Mouse (Mus musculus): Measurements from ENCODE around the gene Pde11a.

The Pde11a gene

DNA sequence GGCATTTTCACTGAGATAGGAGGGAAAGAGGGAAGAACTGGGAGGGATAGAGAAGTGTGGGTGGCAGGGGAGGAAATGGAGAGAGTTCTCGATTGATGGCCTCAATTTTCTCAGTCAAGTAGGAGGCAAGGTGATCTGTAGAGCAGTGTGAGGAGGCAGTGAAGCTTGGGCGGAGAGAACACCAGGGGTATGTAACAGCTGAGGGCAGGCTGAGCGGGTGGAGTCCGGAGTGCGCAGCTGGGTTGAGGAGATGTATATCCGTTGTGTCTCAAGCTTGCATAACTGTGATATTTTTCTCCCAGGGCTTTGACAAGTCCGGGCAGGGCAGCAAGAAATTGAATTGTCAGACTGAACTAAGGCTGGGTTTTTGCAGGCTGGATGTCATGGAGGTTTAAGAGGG, 281.0 kb downstream of the Pde11a start:
- DNase-seq (ENCODE audit: inconsistent ontology term): no peak

DNA sequence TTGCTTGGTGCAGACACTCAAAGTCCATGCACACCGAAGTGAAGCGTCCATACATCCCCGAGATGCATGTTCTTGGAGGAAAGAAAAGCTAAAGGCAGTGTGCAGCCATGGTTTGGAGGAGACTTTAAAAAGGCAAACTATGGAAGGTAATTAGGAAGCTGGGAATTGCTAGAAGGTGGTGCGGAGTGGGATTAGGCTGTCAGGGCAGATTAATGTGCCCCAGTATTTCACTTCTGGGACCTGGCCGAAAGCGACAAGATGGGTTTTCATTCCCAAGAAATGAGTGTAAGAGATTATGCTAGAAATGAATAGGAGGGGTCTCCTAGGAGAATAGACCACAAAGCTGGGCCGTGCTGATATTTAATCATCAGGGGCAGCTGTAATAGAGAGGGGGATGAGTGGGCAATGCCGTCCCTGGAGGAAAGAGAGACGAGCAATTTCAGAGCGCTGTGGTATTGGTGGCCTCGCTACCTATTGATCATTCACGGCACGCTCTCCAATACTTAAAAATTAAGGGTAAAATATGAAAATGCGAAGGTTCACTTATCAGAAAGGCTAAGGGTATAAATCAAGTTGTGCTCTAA, 284.7 kb downstream of the Pde11a start:
- no peak for DNase-seq (ENCODE audit: inconsistent ontology term)

DNA sequence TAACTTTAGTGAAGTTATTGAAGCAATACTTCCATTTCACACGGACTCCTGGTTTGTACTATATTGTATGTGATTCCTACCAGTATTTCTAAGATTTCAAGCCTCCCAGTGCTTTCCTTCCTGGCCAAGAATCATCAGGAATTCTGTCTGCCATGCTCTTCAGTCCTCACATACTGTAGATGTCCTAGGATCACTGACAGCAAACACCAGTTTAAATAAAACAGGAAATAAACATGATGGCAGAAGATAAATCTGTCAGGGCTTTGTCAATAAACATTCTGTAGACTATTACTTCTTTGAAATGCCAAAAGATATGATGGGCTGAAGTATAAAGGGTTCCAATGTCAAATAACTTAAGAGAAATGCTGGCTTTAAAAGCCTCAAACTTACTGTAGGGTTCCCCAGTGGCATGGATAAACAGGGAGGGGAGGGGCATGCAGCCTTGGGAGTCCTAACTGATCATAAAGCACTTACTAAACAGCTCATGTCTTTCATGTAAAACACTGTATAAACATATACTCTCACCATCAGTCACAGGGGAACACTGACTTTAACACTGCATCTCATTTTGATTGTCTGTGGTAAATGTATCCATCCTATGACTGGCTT, 285.6 kb downstream of the Pde11a start:
- no peak for DNase-seq (ENCODE audit: inconsistent ontology term)

DNA sequence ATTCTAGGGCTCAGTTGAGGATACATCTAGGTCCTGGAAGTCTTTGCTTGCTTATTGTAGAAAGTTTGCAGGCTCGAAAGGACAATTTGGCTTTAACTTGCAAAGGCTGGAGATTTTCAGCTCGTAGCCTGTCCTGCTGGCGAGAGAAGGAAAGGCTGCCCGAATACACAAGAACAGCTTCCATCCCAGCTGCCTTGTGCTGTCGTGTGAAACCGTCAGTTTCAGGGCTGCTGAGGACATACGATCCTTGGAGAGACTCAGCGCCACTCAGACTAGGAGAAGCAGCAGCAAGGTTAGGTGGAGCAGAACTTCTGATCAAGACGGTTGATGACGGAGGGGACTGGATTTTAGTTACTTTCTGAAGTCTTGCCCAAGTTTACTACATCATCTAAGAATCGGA, 287.2 kb downstream of the Pde11a start:
- DNase-seq (ENCODE audit: inconsistent ontology term): no peak

DNA sequence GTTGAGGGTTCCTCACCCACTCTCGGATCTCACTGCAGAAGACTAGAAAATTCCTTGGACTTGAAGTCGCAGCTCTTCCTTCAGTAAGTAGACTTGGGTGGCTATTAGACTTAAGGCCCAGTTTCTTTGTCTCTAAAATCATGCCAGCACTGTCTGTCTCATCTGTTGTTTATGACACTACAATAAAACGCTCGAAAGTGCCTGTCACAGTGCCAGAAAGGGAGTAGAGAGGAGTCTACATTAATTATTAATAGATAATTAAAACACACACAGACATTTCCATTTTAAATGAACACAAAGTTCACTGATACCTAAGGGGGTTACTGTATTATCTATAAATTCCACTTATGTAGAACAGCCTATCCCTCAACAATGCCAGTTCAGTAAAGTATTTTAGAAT, 287.7 kb downstream of the Pde11a start:
- DNase-seq (ENCODE audit: inconsistent ontology term): no peak

DNA sequence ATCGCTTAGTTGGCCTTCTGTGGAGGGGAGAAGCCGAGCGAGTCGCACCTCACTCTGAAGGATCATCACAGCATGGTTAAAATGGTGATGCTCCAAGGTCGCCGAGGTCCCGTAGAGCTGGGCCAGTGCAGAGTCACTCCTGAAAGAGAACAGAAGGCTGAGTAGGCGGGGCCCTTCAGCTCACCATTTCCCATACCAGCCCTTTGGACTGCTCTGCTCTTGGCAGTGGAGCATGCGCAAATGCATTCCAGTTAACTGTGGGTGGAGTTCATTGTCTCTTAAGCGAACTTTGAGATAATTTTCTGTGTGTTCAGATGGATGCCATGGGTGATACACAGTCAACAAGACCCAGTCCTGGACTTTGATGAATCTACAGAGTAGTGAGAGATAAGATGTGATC, 288.5 kb downstream of the Pde11a start:
- no peak for DNase-seq (ENCODE audit: inconsistent ontology term)

DNA sequence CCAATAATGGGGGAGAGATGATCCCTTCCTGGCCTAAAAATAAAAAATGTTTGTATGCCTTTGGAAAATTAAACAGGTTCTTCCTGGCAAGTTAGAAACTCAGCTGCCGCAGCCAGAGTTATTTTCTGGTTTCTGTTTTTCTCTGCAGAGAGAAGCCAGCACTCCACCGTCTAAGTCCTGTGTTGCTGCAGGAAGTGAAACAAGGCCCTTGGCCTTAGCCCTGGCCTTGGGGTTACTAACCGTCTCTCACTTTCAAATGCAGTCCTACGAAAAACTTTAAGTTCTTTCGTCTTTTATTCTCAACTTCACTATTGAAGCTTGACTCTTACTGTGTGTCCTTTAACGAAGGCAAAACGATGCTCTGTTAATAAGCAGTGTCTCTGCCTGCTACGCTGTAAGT, 289.0 kb downstream of the Pde11a start:
- DNase-seq (ENCODE audit: inconsistent ontology term): no peak

DNA sequence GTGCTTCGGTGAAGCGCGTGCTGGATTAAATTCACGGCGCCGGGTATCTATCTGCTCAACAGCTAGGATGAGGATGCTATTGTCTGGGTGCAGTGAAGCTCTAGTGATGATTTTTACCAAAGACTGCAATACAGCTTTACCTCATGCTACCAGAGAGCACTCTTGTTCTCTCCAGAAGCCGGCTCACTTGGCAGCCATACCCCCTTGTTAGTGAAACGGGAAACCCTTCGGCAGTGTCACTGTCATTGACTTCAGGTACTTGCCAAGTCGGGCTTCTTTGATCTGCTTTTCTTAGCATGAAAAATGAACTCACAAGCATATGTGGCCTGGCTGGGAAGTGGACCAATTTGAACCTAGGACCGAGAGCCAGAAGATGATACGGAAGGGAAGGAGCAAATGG, 290.8 kb downstream of the Pde11a start:
- DNase-seq (ENCODE audit: inconsistent ontology term): peak; percentile 47

DNA sequence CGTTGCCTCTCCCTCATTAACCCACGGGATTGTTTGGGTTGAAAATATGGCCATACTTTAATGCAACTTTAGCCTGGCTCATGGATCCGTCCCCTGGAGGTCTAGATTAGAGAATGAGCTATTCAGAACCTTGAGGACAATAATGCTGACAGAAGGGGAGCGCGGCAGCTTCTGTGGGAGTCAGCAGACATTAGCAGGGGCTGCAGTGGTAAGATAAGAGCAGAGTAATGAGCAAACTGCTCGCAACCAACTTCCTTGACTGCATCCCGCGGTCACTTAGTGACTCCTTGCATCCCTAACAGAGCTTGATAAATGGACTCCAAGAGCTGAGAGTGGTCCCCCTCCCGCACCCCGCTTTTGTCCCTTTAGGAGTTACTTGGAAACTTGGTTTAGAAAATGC, 296.4 kb downstream of the Pde11a start:
- DNase-seq (ENCODE audit: inconsistent ontology term): no peak

DNA sequence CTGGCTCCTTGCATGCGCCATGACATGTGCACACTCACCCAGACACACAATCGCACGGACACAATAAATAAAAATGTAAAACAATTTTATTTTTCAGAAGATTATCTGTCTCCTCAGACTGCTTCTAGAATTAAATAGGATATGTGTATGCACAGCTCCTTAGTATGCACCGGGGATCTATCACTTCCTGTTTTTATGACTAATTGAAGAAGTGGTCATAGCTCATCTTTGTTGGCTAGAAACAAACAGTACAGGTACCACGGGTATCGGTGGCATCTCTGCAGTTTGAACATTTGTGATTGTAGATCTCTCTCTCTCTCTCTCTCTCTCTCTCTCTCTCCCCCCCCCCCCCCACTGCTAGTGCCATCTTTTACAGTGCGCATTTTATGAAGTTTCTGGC, 298.5 kb downstream of the Pde11a start:
- no peak for DNase-seq (ENCODE audit: inconsistent ontology term)

DNA sequence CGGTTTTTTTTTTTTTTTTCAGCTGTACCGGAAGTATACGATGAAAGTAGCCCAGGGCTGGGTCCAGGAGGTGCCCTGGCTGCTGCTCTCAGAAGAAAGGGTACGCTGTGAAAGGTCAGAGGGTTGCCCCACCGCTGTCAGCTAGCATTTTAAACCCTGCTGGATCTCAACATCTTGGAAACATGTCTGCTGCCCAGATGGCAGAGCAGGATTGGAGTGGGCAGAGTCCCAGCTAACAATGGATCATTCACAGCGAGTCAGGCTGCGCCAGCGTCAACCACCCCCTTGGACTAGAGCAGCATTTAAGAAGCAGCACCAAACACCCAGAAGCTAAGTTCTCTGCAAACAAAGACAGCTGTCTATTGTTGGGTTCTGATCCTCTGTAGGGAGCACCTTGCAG, 308.5 kb downstream of the Pde11a start:
- DNase-seq (ENCODE audit: inconsistent ontology term): peak; percentile 51

DNA sequence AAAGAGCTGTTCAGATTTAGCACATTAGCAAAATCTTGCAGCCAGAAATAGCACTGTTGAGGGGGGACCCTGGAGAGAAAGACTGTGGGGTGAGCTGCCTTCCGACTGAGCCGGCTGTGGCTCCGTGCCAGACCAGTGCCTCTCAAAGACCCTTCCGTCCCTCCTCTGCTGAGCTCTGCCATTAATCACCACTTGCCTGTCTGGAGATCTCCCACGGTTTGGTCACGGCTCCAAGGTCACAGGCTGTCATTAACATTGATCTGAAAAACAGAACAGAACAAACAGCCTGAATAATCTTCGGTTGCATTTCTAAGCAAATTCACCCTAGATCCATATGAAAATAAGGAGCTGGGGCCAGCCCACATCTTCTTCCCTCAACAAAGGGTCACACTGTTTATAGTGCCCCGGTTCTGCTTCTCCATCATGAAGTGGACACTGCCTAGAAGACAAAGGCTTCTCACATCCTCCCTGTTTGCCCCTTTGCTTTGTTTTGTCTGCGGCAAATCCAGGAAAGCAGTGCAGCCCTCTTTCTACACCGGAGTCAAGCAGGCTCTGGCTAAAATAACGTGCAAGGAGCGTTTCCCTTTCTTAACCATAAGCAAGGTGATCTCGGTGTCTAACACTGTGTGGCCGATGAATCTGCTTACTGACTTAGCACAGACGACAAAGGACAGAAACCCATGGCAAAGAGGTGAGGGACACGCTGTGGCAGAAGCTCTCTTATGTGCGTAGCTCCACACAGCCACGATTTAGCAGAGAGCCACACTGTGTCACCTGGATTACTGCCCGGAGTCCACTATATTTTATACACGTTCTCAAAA, 309.3 kb downstream of the Pde11a start:
- peak; percentile 37 for DNase-seq (ENCODE audit: inconsistent ontology term)

DNA sequence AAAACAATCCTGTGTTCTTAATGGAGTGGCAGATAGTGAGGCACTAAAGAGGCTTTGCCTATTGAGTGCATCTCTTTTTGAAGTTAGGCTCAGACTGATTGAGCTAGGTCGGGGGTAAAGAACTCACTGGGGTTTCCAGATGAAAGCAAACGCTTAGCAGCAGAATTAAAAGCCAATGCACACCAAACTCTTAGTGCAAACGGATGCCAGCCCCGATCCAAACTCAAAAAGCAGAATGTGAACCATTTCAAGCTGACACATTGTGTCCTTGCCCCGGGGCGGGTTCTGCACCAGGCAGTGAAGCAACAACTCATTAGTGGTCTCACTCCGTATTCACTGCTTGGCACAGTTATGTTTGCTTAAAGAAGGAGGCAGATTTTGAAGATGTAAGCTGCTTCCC, 321.7 kb downstream of the Pde11a start:
- peak; percentile 85 for DNase-seq (ENCODE audit: inconsistent ontology term)

DNA sequence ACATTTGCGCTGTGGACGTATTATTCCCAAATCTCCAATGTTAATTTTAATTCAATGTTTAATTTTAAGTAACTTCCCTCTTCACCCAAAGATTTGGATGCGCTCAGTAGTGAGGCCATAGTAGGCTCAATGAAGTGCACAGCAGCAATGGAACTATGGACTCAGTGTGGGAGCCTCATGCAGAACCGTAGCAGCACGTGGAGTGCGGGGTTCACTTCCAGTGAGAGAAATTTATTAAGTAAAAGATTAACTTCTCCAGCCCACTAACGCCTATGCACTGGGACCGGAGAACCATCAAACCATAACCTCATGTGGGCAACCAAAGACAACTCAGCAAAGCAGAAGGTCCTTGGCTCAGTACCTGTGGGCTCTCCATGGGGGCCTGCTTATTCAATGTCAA, 322.4 kb downstream of the Pde11a start:
- no peak for DNase-seq (ENCODE audit: inconsistent ontology term)

DNA sequence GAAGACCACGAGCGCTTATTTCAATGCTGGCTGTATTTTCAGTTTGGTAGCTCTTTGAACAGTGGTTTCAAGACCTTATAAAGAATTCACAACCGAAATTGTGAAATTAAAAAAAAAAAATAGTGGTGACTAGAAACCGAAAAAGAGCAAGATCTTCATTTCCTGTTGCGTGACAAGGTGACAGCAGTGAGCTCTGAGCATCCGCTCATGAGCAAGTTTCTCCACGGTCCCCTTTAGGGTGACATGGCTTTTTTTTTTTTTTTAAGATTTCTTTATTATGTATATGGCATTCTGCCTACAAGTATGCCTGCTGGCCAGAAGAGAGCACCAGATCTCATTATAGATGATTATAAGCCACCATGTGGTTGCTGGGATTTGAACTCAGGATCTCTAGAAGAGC, 323.1 kb downstream of the Pde11a start:
- no peak for DNase-seq (ENCODE audit: inconsistent ontology term)

DNA sequence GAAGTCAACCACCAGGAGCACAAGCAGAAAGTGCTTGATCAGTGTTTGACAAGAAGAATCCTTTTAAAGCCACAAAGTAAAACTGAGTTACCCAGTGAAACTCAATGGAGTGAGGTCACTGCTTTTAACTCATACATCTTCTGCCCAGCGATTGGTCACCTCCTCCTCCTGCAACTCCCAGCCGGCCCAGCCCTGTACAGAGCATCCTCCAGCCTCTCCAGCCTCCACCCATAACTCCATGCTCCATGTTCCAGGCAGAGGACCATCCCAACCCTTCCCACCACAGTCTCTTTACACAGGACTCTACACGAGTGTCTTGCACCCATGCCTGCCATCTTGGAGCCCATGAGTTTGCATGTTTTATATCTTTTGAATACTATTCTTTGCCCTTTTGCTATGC, 323.9 kb downstream of the Pde11a start:
- no peak for DNase-seq (ENCODE audit: inconsistent ontology term)

DNA sequence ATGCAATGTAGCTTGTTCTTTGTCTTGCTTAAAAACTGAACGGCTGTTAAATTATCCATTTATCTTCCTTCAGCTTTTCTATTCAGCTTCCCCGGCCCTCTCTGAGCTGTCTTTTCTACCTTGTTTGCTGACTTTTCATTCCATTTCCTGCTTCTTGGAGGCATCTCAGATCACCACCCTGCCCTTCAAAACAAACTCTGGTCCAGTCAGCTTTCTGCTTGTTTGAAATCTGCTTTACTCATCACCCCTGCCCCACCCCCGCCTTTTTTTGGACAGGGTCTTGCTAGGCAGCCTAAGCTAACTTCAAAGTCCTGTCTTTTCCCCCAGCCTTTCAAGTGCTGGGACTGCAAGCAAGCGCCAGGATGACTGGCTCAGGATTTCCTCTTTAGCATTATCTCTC, 332.4 kb downstream of the Pde11a start:
- DNase-seq (ENCODE audit: inconsistent ontology term): no peak

DNA sequence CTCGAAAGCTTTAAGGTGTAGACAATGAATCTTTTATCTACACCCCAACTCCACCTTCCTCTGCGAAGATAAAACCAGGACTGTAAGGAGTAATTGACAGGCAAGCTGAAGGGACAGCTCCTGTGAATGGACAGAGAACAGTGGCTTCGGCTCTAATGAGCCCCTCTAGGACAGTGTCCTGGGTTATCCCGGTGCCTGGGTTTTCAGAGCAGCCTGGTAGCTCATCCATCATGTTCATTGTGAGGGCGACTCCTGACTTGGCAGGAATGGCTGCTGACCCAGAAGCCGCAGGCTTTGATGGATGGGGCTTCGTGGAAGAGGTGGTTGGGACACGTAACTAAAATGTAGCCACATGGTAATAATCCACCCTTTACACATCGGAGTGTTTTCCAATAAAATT, 335.7 kb downstream of the Pde11a start:
- DNase-seq (ENCODE audit: inconsistent ontology term): no peak

DNA sequence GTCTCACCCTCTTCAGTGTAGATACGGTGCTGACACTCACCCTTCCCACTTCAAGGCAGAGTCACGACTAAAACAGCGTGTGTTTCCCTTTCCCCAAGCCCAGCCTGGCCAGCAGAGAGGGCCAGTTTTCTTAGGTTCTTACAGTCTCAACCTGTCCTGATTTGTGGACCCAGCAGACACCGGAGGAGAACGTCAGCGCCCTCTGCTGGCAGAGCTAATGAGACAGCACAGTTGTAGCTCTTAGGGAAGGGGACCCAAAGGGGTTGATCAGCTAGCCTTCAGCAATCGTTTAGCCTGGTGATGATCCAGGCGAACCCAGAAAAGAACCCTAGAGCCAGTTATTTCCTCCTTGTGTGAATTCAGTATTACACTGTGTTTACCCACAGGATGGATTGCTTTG, 337.2 kb downstream of the Pde11a start:
- no peak for DNase-seq (ENCODE audit: inconsistent ontology term)

DNA sequence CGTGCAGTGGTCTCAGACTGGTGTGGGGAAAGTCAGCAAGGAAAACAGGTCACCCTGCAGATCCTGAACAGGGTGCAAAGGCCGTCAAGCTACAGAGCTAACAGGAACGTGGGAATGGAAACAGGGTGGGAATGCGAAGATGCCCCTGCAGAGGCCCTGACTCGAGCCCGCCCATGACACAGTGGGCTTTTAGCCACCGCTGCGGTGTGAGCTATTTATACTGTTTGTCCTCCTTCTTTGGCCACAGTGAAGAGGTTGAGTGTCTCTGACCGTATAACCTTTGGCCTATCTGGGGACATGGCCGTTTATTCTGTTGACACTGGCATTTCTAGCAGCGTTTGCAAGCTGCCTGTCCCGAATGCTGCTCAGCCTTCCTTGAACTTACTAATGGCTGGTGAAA, 338.9 kb downstream of the Pde11a start:
- DNase-seq (ENCODE audit: inconsistent ontology term): no peak

DNA sequence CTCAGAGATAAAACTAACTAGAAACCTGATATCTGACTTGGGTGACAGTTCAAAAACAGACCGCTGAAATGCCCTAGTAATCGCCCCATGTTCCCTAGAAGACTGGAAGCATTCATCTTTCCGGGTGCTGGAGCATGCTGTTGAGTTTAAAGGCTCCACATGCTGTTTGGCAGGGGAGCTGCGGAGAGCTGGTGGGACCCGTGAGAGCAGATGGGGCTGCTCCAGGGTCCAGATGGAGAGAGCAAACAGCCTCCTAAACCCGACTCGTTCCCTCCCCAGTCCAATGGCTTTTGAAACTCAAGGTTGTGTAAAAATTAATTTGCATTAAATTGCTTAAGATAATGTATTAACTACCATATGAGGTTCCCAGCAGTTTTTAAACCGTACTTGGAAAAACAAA, 339.9 kb downstream of the Pde11a start:
- no peak for DNase-seq (ENCODE audit: inconsistent ontology term)

DNA sequence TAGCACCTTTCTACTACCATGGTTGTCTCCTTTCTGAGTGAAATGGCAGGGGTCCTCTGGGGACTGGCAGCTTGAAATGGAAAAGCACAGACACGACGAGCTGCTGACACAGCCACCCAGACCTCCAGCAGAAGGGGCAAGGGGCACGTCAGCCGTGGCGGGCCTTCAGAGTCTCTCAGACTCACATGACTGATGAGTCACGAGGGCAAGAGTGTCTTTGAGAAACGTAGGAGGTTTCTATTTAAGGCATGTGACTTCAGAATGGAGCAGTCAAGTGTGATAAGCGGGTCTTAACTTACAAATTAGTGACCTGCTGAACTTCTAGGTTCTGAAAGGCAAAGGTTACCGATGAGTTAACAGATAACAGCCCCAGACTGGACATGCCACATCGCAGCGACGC, 340.8 kb downstream of the Pde11a start:
- DNase-seq (ENCODE audit: inconsistent ontology term): peak; percentile 24

DNA sequence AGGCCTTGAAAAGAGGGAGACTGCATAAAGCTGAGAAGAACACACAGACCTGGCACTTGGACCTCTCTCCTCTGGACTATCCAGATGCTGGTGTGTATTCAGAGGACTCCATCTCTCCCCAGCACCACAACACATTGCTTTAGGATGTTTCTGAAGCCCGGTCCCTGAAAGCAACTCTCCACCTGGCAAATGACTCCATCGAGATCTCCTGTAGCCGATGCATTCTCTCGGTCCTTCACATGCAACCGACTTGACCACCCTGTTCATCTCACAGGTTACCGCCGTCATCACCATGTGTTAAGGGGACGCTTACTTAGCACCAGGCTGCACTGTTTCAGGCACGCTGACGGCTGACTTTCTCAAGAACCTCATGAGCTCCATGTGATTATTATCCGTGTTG, 343.7 kb downstream of the Pde11a start:
- DNase-seq (ENCODE audit: inconsistent ontology term): no peak
